13 mouse cellular contexts compared by ENCODE assay signal in the genomic region with DNA sequence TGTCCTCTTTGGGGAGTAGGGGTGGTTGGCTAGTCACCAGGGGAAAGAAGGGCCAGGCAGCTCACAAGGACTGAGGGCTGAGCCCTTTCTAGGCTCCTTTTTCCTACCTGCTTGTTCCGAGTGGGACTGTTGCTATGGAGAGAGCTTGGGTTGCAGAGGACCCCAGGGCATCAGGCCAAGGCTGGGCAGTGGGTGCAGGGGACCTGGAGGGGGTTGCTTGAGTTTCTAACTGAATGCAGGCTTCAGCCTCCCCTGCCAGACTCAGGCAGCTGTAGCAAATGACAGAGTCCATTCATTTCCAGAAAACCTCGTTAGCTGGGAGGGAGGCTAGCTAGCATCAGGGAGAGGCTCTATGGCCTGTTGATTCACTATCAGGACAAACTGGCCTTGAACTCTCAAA. TPM values are rescaled to one million over a fixed set of nuclear protein-coding genes. Genes with fewer than 3 reads are reported as not detected.
DNase-seq lines count a peak whose midpoint lies in the region; ATAC-seq and TF ChIP-seq lines count a peak whose summit lies in the region.
"Had no signal": no experiment of that assay in that cellular context is flagged by ENCODE, and none has a peak within 500 bp of the region (broad histone marks: within the 10 kb centered on the region; RNA-seq: fewer than 3 reads in every experiment).

No protein-coding gene starts in this region.

- DNase-seq in forebrain, embryonic 10.5 days (ENCODE audit: extremely low spot score, low spot score): no peak
- DNase-seq in intestine, embryonic 14.5 days (ENCODE audit: low spot score): no peak
- peak; percentile 26 for DNase-seq in right cerebral cortex, postnatal 25 days
- DNase-seq in right cerebral cortex, adult 18-20 months: no peak
- DNase-seq in T-cell, adult 2 months (ENCODE audit: low spot score): no peak
- DNase-seq: gastrocnemius, postnatal 25 days; kidney, adult 9 months; lung, embryonic 14.5 days; spleen, adult 18-20 months had no signal

- peaks cover 27% of the 10 kb centered on the region for H3K4me1 ChIP-seq in forebrain, embryonic 15.5 days
- peaks cover 24% of the 10 kb centered on the region for H3K4me1 ChIP-seq in forebrain, embryonic 10.5 days
- peaks cover 13% of the 10 kb centered on the region; the same call in 1 of the 2 replicates for H3K4me1 ChIP-seq in intestine, embryonic 14.5 days (replicated peaks; ENCODE audit: control insufficient read depth, insufficient read depth, low read length)
- H3K4me1 ChIP-seq in intestine, postnatal 0 days (replicated peaks; ENCODE audit: control insufficient read depth, insufficient read depth, low read length): no peaks in the 10 kb centered on the region
- H3K4me1 ChIP-seq in neural tube, embryonic 15.5 days: peaks cover 38% of the 10 kb centered on the region

- no peaks in the 10 kb centered on the region for H3K27me3 ChIP-seq in forebrain, embryonic 15.5 days
- H3K27me3 ChIP-seq in forebrain, embryonic 10.5 days (ENCODE audit: poor library complexity, severe bottlenecking): no peaks in the 10 kb centered on the region
- no peaks in the 10 kb centered on the region for H3K27me3 ChIP-seq in intestine, embryonic 14.5 days (replicated peaks; ENCODE audit: control insufficient read depth, insufficient read depth, low read length)
- no peaks in the 10 kb centered on the region for H3K27me3 ChIP-seq in intestine, postnatal 0 days (replicated peaks; ENCODE audit: control insufficient read depth, insufficient read depth, low read length)
- peaks cover 3% of the 10 kb centered on the region; the same call in 1 of the 2 replicates for H3K27me3 ChIP-seq in neural tube, embryonic 15.5 days (replicated peaks)

- no peak overlapping the region for H3K4me2 ChIP-seq in forebrain, embryonic 15.5 days (replicated peaks)
- H3K4me2 ChIP-seq in intestine, embryonic 14.5 days (ENCODE audit: low read length): no peak overlapping the region
- no peak overlapping the region for H3K4me2 ChIP-seq in intestine, postnatal 0 days (replicated peaks; ENCODE audit: low read depth)
- H3K4me2 ChIP-seq in neural tube, embryonic 15.5 days: no peak overlapping the region
- H3K4me2 ChIP-seq: lung, embryonic 14.5 days had no signal

- no peaks in the 10 kb centered on the region for H3K36me3 ChIP-seq in forebrain, embryonic 15.5 days
- peaks cover 58% of the 10 kb centered on the region for H3K36me3 ChIP-seq in forebrain, embryonic 10.5 days (replicated peaks)
- peaks cover 19% of the 10 kb centered on the region for H3K36me3 ChIP-seq in intestine, embryonic 14.5 days (ENCODE audit: control insufficient read depth, insufficient read depth, low read length)
- H3K36me3 ChIP-seq in intestine, postnatal 0 days (ENCODE audit: control insufficient read depth, insufficient read depth): peaks cover 2% of the 10 kb centered on the region
- H3K36me3 ChIP-seq in neural tube, embryonic 15.5 days: no peaks in the 10 kb centered on the region
- H3K36me3 ChIP-seq: G1E had no signal

- no peak for TF ChIP-seq CTCF in intestine, postnatal 0 days (IDR thresholded peaks at IDR 0.05; ENCODE audit: low read depth)

- 0 out of 2 replicates have a peak, but pooled peaks have one; percentile 9 for ATAC-seq in forebrain, embryonic 15.5 days (replicated peaks)
- ATAC-seq in intestine, embryonic 14.5 days (replicated peaks; ENCODE audit: low FRiP score, low TSS enrichment, low read depth): no peak
- no peak for ATAC-seq in intestine, postnatal 0 days
- ATAC-seq in neural tube, embryonic 15.5 days (ENCODE audit: low FRiP score): peak; percentile 56; the same call in 1 of the 2 replicates

- H3K9ac ChIP-seq in forebrain, embryonic 15.5 days (replicated peaks): no peak overlapping the region
- H3K9ac ChIP-seq in intestine, embryonic 14.5 days (ENCODE audit: low read length): no peak overlapping the region
- H3K9ac ChIP-seq in intestine, postnatal 0 days (ENCODE audit: low read depth, low read length): no peak overlapping the region
- no peak overlapping the region for H3K9ac ChIP-seq in neural tube, embryonic 15.5 days (replicated peaks)
- H3K9ac ChIP-seq: lung, embryonic 14.5 days had no signal

- WGBS in forebrain, embryonic 15.5 days: 24% methylated on average over 2 of the region's 2 CpGs
- 56% methylated on average over 2 of the region's 2 CpGs for WGBS in forebrain, embryonic 10.5 days
- 34% methylated on average over 2 of the region's 2 CpGs for WGBS in intestine, embryonic 14.5 days
- 72% methylated on average over 2 of the region's 2 CpGs for WGBS in intestine, postnatal 0 days
- 42% methylated on average over 2 of the region's 2 CpGs for WGBS in neural tube, embryonic 15.5 days

- no peaks in the 10 kb centered on the region for H3K9me3 ChIP-seq in forebrain, embryonic 15.5 days
- H3K9me3 ChIP-seq in forebrain, embryonic 10.5 days: no peaks in the 10 kb centered on the region
- no peaks in the 10 kb centered on the region for H3K9me3 ChIP-seq in intestine, embryonic 14.5 days (ENCODE audit: control insufficient read depth, low read length)
- no peaks in the 10 kb centered on the region for H3K9me3 ChIP-seq in intestine, postnatal 0 days (ENCODE audit: control insufficient read depth)
- H3K9me3 ChIP-seq in neural tube, embryonic 15.5 days (replicated peaks): no peaks in the 10 kb centered on the region

- H3K4me3 ChIP-seq in forebrain, embryonic 15.5 days: no peak overlapping the region
- H3K4me3 ChIP-seq in forebrain, embryonic 10.5 days: no peak overlapping the region
- H3K4me3 ChIP-seq in intestine, embryonic 14.5 days (ENCODE audit: low read depth, low read length): no peak overlapping the region
- no peak overlapping the region for H3K4me3 ChIP-seq in intestine, postnatal 0 days (ENCODE audit: low read depth, low read length)
- no peak overlapping the region for H3K4me3 ChIP-seq in neural tube, embryonic 15.5 days (replicated peaks)

- H3K27ac ChIP-seq in forebrain, embryonic 15.5 days (replicated peaks): no peak overlapping the region
- no peak overlapping the region for H3K27ac ChIP-seq in forebrain, embryonic 10.5 days
- H3K27ac ChIP-seq in intestine, embryonic 14.5 days (ENCODE audit: low read depth): peak overlapping the region; percentile 67
- no peak overlapping the region for H3K27ac ChIP-seq in intestine, postnatal 0 days (ENCODE audit: low read depth, low read length)
- peak overlapping the region; percentile 60; the same call in 1 of the 2 replicates for H3K27ac ChIP-seq in neural tube, embryonic 15.5 days (replicated peaks)

RNA-seq across cellular contexts. Expression of gene Sulf2, which starts 48.8 kb away (rescaled TPM):
- 30.3 and 36.0 TPM in 2 replicates for polyA plus RNA-seq in forebrain, embryonic 15.5 days (2015; fragmentation: Nextera tagmentation; extraction: Ambion mirVana)
- 71.1 and 73.6 TPM in 2 replicates for polyA plus RNA-seq in forebrain, embryonic 10.5 days (2016; fragmentation: Nextera tagmentation; extraction: Ambion mirVana)
- polyA plus RNA-seq in intestine, embryonic 14.5 days (2014; fragmentation: Nextera tagmentation; extraction: Ambion mirVana): 134 TPM in 2 replicates
- polyA plus RNA-seq in intestine, postnatal 0 days (2015; fragmentation: Nextera tagmentation; extraction: Ambion mirVana): 66.0 and 66.4 TPM in 2 replicates
- 118 and 123 TPM in 2 replicates for polyA plus RNA-seq in neural tube, embryonic 15.5 days (2015; fragmentation: Nextera tagmentation; extraction: Ambion mirVana)
- polyA plus RNA-seq: G1E had no signal

Comparison
In these comparisons a context has a peak if more than half of its experiments do, and no peak if none do; other contexts are left out.
1. H3K27ac ChIP-seq: peak in intestine, embryonic 14.5 days (single experiment) and neural tube, embryonic 15.5 days (single experiment); none in forebrain, embryonic 15.5 days (single experiment), forebrain, embryonic 10.5 days (single experiment) and intestine, postnatal 0 days (single experiment).
2. ATAC-seq: peak in forebrain, embryonic 15.5 days (single experiment) and neural tube, embryonic 15.5 days (single experiment); none in intestine, embryonic 14.5 days (single experiment) and intestine, postnatal 0 days (single experiment).